Mouse (Mus musculus): ENCODE results near the gene Tshb.

The Tshb gene

DNA sequence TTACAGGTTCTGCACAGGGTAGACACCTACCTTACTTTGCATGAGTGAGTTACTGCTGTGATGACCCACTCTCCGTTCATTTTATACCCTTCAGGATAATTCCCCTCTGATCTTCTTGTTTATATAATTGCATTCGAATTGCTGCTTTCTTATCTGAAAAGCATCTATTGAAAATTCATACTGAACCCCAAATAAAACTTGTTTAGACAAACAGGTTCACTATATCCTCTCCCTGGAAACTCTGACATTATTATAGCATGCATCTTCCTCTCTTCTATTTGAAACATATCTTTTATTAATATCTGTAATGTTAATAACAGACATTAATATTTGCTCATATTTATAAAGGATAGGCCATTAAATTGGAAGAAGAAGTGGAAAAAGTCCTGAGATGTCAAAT, at the start of gene Tshb:
TSS of gene Tshb (minus strand) at position 101 of the 400 bp plus-strand sequence.
- no peak for DNase-seq

DNA sequence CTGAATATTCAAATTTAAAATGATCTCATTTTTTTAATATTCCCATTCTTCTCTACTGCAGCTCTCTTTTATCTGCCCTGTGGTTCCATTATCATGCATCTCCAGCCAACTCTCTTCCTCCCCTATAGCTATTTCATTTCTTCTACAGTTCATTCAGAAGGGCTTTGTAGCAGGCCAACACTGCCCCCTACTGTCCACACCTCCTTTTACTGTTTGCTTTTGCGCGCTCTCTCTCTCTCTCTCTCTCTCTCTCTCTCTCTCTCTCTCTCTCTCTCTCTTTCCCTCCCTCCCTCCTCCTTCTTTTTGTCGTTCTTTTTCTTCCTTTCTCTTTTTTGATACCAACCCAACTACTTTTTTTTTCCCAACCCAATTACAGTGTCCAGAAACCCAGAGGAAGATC, 21.4 kb upstream of the Tshb start:
- peak; percentile 55 for DNase-seq

DNA sequence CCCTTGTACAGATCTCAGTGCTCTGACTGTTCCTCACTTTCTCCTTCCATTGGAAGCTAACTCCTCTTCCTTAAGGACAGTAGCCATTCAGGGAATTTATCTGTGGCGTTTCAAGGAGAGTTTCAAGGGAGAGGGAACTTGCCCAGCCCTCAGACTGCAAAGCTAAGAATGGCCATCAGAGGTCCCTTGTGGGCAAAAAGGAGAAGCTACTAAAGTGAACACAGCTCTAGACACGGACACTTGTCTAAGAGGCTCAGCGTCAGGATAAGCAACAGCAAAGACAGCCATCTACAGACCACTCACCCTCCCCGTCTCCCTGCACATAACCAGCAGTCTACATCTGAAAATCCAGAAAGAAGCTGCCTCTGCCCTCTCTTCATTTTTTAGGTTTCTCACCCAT, 4.9 kb upstream of the Tshb start:
- no peak for DNase-seq

DNA sequence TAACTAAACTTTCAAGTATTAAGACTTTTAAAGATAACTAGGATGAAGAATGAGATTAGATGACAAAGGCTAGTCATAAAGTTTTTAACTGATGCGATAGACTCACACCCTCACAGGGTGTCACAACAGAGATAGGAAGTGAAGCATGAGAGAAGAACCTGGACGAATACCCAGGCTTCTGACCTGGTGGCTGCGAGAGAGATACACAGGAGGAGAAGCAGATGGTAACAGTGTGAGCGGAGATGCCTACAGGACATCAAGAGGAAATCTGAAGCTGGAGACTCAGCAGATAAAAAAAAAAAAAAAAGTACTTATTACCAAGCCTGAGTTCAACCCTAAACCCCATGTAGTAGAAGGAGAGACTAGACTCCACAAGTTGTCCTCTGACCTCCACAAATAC, 9.5 kb downstream of the Tshb start:
- DNase-seq = peak; percentile 85

DNA sequence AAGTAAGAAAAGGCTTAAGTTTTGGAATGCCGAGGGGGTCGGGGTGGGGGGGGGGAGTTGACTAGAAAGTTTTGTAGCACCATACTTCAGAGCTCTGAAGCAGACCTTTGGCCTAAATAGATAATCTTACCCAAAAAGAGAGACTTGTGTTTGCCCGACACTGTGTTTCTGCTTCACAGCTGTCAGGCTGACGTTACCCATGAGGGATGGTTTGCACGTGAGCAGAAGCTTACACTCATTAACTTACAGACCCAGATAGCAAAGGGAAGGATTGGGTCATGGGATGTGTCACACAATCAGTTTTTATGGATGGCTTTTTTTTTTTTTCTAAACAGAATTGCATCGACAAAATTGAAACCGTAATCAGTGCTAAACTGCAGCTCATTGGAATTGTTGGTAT, 17.7 kb downstream of the Tshb start:
- no peak for DNase-seq

DNA sequence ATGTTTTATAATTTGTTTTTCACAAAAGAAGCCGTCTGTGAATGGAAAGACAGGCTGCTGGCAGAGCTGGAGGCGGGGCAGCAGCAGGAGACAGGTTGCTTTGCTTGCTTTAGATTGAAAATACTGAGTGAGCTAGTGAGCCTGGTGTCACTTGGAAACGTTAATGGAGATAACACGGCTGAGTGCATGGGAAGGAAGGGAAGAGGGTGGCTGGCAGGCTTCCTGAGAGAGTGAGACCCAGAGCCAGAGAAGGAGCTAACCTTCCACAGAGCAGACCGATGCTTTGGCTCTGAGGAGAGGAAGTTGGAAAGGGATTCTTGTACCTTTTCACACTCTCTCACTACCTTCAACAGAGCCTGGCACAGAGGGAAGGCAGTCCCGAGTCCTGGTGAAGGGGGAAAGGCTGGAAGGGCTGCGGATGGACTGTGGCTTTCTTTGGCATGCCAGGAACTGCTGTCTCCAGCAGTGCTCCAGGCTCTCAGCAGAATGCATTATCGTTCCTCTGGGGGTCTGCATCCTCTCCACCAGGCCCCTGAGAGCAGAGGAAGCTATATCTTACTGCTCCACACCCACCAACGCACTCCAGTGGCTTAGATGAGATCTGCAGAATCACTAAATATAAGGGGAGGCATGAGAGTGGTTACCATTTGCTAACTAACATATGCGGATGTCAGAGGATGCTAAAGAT, 18.7 kb downstream of the Tshb start:
- DNase-seq = peak; percentile 84

DNA sequence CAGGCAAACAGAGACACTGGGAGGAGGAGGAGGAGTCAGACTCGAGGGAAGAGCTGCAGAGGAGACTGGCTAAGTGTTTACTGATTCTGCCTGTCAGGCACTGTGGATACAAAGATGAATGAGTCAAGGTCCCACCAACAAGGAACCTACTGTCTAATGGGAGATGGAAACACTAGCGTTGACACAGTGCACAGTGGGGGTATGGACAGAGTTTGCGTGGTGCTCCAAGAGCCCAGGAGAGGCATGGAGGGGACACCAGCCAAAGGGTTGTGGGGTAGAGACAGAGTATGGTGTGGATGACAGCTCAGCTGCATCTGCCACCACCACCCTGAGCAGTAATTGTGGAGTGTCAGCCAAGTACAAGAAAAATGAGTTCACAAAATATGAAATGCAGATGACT, 20.1 kb downstream of the Tshb start:
- DNase-seq = no peak

DNA sequence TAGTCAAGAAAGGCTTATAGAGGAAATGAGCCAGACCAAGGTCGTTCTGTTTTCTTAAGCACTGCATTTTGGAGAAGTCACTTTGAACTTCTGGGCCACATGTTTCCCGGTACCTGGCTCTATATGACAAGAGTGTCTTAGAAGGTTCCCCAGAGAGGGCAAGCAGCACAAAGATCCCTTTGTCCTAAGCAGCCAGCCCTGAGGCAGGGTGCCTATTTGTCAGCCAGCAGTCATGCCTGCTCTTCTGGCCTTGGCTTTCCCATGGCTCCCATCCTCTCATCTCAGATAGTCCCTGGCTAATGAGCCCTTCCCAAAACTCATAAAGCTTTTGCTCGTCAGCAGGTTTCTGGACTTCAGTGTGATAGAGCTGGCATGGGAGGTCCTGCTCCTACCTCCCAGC, 22.3 kb downstream of the Tshb start:
- DNase-seq = no peak

DNA sequence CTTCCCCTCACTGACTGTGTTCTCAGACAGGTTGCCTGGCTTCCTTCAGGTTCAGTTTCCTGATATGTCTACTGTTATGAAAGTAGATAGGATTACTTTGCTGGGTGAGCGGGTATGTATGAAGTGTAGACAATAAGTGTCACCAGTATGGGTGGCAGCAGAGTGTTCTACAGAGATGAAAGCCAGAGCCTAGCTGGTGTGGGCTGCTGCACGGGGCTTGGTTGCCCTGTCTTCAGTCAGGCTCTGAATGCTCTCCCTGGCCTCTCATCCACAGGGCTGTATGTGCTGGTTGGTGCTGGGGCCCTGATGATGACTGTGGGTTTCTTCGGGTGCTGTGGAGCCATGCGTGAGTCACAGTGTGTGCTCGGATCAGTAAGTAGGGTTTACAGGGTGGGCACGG, 25.5 kb downstream of the Tshb start:
- no peak for DNase-seq

DNA sequence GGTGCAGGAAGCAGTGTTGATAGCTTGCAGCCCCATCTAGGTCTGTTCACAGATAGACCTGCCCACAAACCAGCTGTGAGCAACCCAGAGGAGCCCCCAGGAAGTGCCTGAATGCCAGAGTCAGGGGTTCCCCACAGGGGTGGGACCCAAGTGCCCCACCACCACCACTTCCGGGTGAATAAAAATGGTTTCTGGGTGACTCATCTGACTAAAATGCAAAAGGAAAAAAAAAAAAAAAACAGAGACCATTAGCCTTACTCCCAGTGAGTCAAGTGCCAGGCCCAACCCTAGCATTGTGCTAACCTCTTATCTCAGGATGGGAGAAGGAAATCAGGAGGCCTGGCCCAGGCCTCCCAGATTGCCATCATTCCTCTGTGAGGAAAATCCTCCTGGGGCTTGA, 26.7 kb downstream of the Tshb start:
- no peak for DNase-seq

DNA sequence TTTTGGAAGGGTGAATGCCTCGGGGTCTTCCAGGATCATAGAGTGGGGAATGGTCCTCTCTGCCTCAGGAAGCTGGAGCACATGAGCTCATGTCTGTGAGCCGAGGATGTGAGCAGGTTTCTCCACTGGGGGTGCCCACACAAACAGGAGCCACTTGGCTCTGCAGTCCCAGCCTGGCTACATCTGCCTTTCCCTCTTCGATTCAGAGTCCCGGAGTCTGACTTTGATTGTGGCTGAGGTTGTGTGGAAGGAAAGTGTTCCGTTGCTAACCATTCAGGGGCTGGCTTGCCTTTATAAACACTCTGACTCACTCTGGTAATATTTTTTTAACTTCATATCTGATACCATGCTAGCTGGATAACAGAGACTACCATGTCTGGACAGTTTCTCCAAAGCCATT, 30.1 kb downstream of the Tshb start:
- DNase-seq = no peak

DNA sequence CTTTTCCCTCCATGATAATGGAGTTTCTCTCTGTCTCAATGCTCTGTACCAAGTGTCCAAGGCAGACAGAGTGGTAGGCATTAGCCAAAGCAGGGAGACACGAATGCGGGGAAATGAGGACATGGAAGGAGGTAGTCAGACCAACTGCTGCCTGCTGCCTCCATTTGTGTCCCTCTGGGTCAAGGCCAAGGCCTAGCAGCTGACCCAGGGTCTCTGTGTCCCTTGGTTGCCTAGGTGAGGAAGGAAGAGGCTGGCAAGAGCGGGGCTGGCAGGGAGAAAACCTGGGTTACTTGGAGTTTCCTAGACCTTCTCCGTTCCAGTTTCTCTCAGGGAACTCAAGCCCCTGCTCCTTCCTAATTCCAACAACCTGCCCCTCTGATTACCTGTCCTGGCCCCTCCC, 30.5 kb downstream of the Tshb start:
- no peak for DNase-seq

DNA sequence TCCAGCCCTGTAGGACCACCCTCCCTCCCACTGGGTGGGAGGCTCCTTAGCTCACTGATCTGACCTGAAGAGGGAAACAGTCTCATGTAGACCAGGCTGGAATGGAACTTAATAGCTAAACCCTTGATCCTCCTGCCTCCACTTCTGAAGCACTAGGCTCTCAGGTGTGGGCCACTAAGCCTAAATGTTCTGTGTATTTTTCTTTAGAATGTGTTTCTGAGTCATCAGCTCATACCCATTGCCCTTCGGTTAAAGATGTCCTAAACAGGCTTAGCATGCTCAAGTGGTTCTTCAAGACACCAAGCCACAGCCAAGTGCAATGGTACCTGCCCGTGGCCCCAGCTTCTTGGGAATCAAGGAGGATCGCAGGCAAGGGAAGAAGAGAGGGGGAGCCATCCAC, 31.0 kb downstream of the Tshb start:
- DNase-seq = no peak

DNA sequence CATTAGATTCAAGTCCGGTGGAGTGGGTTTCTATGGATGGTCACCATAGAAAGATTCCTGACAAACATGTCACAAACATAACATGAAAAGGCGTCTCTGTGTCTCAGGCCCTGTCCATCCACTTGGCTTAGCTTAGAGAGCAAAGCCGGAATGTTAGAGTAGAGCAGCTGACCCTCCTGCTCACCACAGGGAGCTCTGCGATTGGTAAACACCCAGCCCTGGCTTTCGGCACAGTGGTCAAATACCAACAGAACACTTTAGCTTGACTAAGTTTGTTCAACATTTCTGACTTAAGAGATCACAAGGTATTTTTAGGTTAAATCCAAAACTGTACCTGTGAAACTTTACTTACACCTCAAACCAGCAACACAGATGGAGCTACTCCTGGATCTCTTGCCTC, 31.4 kb downstream of the Tshb start:
- DNase-seq = no peak

DNA sequence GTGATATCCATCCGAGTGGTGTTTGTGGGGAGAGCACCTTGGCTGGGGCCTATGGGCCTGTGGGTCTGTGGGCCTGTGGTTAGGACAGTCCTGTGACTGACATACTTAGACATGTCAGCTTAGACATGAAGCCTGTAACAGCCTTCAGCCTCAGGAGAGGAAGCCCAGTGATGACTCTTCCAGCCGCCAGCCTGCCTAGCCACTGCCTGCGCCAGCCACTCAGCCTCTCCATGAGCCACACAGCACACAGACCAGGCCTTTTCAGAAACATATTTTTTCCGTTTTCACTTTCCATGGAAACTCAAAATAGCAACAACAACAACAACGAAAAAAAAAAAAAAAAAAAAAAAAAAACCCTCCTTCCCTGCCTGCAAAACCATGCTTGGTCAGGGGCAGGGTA, 33.8 kb downstream of the Tshb start:
- no peak for DNase-seq

DNA sequence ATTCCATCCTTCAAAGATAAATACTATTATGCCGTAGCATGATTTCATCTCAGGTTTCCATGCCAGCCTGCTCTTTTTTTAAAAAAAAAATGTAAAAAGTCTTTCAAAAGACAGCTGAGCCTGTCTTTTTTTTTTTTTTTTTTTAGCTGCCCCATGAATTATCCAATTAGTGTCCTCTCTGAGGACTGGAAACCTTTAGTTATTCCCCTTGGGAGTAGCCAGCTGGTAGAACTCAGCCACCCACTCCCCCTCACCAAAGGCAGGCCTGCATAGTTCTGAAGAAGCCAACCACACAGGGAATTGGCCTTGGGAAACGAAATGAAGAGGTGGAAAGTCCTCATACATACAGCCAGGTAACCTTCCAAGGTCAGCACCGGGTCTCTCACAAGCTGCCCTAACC, 34.5 kb downstream of the Tshb start:
- no peak for DNase-seq

DNA sequence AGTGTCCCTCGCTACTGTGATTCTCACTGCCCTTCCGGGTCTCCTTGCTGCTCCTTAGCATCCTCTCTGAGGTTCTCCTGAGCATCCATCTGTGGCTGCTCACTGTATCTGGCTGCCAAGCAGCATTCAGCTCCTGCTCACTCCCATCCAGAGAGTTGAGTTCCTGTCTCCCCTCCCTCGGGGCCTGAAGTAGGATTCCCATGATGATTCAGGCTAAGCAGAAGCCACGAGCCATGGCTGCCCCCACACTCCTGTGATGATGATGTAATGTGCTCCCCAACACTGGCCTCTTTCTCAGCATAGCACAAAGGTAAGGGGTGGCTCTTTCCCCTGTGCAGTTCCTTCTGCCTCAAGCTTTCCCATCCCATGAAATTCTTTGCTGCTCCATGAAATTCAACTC, 36.3 kb downstream of the Tshb start:
- no peak for DNase-seq

DNA sequence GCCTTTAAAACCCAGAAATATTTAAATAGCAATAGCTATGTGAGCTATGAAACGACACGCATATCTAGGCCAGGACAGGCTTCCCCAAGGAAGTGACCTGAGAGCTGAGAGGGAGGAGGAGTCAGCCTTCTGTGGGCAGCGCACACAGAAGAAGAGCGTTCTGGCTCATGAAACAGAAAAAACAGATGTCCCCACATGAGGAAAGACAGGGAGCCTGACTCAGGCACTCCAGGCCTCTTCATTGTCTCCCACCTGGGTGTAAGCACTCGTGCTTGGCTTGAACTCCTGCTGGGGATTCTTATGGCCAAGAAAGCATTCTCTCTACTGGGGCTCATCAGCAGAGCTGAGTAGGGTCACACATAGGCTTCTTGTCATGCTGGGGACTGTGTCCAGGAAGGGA, 37.9 kb downstream of the Tshb start:
- DNase-seq = no peak

DNA sequence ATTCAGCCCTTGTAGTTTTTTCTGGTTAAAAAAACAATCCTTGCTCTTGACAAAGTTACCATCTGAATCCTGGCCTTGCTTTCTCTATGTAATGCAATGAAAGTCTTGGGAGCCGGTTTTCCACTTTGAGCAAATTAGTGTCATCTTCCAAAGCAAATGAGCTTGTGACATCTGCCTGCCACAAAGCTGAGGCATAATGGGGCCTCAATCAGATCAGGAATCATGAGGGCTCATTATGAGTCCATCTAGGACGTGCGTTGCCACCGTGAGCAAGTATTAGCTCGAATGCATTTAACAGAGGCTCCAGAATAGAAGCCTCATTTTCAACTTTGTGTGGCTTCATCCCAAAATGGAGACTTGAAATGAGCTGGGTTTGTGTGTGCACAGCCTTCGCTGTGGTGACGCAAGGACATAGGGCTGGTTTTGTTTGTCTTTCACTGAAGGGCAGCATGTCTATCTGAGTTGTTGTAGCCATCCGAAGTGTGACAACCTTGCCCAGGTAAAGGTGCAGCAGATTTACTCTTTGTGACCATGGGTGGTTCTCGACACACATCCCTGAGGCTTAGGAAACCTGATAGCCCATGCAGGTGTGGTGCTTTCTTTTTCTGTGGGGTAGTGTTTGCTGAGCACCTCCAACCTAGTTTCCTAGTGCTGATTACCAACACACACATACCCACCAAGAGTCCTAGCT, 38.6 kb downstream of the Tshb start:
- DNase-seq = no peak

DNA sequence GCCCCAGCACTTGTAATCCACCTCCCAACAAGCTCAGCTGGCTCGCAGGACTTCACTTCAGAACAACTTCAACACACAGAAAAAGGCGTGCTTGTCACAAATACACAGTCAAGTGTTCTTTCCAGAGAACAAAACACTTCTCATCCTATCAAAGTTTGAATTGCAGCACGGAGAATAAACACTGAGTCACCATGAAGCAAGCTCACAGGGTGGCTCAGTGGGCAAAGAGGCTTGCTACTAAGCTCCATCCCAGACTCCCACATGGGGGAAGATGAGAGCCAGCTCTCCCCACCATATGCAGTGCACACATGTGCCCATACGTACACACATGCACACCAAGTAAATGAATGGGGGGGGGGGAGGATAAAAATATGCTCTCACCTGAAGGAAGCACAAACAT, 39.3 kb downstream of the Tshb start:
- DNase-seq = no peak

DNA sequence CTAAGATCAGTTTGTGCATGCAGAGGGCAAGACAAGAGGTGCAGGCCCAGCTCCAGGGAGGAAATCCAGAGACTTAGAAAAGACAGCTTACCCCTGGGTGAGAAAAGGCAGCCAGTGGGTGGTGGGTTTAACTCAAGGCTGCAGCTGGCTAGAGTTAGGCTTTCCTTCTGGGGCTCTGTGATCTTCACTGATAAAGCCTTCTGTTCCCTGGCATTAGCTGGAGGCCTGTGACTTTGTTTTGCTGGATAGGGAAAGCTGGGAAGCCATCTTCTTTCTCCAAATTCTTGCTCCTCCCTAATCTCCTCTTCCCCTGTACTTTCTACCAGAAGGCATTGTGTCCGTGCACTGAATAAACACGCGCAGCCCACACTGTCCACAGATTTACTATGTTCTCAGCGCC, 39.8 kb downstream of the Tshb start:
- DNase-seq = no peak

DNA sequence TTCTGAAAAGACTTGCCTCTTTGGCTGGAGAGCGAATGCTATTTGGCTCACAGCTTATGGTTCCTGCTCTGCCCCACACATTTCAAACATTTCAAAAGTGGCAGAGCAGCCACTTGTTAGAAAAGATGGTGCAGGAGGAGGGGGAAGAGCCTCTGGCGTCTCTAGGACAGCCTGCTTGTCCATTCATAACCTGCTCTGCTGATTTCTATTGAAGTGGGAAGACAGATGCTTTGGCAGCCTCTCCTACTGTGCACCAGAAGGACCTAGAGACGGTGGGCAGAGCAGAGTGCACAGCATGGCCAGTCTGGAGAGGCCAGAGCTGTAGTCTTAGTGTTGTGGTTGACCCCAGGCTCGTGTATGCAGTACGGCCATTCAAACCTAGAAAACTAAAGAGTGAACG, 43.6 kb downstream of the Tshb start:
- DNase-seq = no peak

DNA sequence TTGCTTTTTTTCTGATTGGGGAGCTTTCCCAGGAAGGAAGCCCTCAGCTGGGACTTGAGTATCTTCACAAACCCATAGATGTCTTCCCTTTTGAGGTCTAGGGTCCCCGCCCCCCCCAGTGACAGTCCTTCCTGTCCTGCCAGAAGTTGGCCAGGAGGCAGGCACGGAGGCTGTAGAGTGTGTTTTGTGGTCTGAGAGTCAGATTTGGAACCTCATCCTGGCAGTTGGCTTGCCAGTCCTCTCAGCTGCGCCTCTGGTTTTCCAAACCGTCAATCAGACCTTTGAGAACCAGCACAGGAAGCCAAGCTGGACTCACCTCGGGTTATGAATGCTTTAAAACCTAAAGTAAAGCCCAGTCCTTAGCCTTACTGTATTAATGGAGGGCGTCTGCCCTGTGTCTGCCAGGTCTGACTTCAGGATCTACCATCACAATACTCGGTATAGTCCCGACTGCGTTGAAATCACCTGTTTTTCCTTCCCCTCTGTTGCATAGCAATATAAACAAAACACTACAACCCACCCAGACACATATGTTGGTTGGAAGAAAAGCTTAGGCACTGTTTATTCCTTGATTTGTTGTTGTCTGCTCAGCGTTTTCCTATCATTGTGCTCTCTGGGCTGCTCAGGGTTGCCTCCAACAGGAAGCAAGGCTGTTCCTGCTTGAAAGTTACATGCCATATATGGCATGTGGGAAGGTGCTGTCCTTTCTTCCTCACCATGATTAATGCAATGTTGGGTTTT, 44.2 kb downstream of the Tshb start:
- DNase-seq = no peak

DNA sequence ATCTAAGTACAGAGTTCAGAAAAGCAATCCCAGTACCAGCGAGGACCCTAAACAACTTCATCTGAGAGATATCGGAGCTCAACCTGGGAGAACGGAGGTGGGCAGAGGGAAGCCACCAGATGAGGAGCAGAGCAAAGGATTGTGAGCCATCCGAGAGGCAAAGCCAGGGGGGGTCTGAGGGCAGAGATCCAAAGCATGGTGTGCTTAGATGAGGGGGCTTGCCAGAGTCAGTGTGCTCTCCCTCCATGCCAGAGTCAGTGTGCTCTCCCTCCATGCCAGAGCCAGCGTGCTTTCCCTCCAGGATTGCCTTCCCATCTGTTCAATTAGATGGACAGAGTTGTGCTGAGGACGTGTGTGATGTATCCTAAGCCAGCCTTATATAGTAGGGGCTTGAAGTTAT, 45.4 kb downstream of the Tshb start:
- DNase-seq = no peak

Data from cerebellum, adult 9-11 months (tissue).